Mouse (Mus musculus): ENCODE measurements around the gene Nup214.

Gene Nup214

GRCm38 (mm10) chr2:31974141-31974808 is at the start of gene Nup214:
TSS of gene Nup214 (plus strand) at chr2:31974436.
- peak; percentile 100 for DNase-seq

- peak; percentile 77 to 83 for DNase-seq
Observed at GRCm38 (mm10) chr2:31924811-31925210, 49.4 kb upstream of the Nup214 start.

- DNase-seq, result no peak
Observed at GRCm38 (mm10) chr2:31925936-31926335, 48.3 kb upstream of the Nup214 start.

DNA sequence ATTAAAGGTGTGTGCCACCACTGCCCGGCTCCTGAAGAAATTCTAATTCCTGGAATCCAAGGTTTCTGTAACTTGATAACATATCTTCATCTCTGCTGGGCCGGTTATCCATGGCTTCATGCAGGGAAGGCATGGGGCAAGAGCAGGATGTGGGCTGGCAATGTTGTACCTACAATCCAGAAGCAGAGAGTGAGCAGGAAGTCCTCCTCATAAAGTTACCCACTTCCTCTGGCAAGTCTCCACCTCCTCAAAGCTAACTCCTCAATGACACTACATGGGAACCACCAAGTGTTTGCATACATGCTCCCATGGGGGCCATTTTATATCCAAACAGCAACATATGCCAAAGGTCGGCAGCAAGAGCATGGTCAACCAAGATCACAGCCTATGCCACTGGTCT is 44.6 kb upstream of the Nup214 start:
- no peak for DNase-seq

GRCm38 (mm10) chr2:31934551-31934950 is 39.7 kb upstream of the Nup214 start:
- no peak for DNase-seq

GRCm38 (mm10) chr2:31935054-31935453 is 39.2 kb upstream of the Nup214 start:
- DNase-seq, result no peak

- DNase-seq, result no peak
Observed at GRCm38 (mm10) chr2:31938298-31938697, 35.9 kb upstream of the Nup214 start.

- no peak for DNase-seq
Observed at GRCm38 (mm10) chr2:31943011-31943410, 31.2 kb upstream of the Nup214 start.

- DNase-seq, result no peak
Observed at GRCm38 (mm10) chr2:31945580-31945979, 28.7 kb upstream of the Nup214 start.

DNA sequence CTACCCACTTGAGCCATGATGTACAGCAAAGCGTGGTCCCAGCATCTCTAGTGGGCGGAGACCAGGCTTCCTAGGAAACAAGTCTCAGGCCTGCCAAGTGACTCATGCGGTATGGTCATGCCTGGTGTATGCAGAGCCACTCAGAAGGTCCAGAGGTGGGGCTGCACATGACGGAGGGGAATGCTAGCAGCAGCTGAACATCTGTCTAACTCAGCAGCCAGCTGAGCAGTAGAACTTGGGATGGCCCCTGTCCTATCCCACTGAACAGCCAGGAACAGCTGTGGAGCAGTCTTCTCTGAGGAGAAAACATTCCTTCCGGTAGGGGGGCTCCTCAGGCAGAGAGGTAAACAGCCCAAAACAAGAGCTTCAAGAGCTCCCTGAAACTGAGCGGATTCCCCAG is 25.8 kb upstream of the Nup214 start:
- DNase-seq, result no peak

- no peak for DNase-seq
Observed at GRCm38 (mm10) chr2:31948801-31949200, 25.4 kb upstream of the Nup214 start.

DNA sequence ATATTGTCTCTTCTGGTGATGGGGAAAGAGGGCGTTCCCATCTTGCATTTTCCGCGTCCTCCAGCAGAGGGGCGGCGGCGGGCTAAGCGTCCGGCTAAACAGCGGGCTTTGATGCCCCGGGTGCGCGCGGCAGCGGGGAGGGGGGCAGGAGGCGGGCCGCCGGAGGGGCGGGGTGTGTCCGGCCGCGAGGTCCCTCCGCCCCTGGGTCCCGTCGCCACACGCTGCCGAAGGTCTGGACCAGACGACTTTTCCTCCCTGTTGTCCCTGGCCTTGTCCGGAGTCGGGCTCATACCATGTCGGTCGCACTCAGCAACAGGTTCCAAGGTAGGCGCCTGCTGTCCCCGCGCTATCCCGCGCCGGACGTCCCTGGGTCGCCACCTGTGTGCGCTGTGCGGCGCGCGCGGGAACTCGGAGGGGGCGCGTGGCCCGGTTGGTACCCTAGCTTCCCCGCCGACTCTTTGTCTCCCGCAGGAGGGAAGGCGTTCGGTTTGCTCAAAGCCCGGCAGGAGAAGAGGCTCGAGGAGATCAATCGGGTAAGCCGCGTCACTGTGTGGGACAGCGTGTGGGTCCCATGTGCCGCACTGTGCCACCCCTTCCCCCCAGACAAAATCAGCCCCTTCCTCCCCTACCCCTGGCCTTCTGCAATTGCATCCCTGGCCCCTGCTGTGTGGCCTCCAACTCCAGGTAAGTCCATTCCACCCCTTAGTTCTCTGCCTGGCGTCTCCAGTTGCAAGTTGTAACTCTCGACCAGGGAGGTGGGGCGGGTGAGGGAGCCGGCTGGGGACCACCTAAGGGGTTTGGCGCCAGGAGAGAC is 24.0 kb upstream of the Nup214 start, which contains the start of gene Aif1l:
TSS of gene Aif1l (plus strand) at position 82 of the 814 bp plus-strand sequence.
- DNase-seq, result peak; percentile 88 to 92

- no peak for DNase-seq
Observed at GRCm38 (mm10) chr2:31950966-31951365, 23.3 kb upstream of the Nup214 start.

DNA sequence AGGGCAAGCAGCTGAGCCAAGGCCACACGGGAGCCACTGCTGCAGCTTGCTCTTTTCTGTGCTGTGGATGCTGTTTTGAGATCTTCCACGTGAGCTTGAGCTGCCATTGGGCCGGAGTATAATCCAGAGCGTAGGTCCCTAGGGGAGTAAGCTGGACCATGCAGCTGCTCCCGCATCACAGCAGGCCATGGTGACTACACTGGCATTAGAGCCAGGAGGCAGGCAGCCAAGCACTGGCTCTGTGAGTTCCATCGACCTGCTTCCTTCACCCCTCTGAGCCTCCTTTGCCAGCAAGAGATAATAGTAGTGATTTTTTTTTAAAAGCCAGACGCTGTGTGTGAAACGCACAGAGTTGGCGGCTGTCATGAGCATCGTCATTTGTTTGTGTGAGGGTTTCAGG is 22.0 kb upstream of the Nup214 start:
- DNase-seq, result no peak

DNA sequence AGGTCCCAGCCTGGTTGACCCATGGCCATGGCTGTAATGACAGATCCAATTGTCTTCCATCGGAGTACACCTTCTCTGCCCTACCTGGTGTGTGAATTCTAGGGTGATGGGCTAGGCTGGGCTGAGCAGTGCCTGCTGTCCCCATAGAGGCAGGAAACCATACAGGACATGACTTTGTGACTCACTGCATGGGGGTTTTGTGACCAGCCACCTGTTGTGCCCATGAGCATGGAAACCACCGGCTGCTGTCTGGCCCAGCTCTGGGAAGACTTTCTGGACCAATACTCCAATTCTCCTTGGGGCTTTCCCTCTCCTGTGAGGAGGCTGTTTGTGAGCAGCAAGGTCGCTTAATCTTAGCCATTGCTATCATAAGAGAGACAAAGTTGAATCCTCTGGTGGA is 21.5 kb upstream of the Nup214 start:
- DNase-seq, result no peak

DNA sequence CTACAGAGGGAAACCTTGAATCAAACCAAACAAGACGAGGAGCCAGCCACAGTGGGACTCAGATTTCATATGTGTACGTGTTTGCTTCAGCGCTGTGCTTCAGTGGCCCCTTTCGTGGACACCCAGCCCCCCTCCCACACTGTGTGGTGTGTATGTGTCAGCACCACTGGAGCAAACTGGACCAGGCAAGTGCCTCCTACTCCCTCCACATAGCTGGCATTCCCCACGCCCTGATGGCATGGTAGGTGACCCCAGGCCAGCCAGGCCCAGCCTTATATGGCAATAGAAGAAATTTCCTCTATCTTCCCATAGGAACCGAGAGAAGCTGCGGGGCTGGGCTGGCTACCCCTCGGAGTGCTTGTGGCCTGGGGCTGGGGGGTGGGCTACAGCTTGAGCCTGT is 20.5 kb upstream of the Nup214 start:
- DNase-seq, result peak; percentile 67 to 80

- DNase-seq, result peak; percentile 40 to 66
Observed at GRCm38 (mm10) chr2:31954779-31955181, 19.5 kb upstream of the Nup214 start.

GRCm38 (mm10) chr2:31955686-31956085 is 18.6 kb upstream of the Nup214 start:
- DNase-seq, result no peak

GRCm38 (mm10) chr2:31957211-31957610 is 17.0 kb upstream of the Nup214 start:
- no peak for DNase-seq

DNA sequence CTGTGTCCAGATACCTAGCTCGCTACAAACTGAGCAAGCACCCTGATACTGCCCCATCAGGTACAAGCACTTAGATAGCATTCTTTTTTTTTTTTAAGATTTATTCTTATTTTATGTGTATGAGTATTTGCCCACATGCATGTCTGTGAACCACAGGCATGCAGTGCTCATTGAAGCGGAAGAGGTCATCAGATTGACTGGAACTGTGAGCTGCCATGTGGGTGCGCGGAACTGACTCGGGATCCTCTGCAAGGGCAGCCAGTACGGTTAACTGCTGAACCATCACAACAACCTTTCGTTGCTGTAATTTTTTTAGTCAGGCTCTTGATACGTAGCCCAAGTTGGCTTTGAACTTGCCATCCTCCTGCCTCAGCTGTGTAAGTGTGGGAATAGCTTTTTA is 13.2 kb upstream of the Nup214 start:
- no peak for DNase-seq

GRCm38 (mm10) chr2:31961791-31962222 is 12.4 kb upstream of the Nup214 start:
- peak in 1 of 2 experiments; percentile 53 for DNase-seq

GRCm38 (mm10) chr2:31962501-31963224 is 11.6 kb upstream of the Nup214 start:
- peak in 1 of 2 experiments; percentile 58 for DNase-seq

DNA sequence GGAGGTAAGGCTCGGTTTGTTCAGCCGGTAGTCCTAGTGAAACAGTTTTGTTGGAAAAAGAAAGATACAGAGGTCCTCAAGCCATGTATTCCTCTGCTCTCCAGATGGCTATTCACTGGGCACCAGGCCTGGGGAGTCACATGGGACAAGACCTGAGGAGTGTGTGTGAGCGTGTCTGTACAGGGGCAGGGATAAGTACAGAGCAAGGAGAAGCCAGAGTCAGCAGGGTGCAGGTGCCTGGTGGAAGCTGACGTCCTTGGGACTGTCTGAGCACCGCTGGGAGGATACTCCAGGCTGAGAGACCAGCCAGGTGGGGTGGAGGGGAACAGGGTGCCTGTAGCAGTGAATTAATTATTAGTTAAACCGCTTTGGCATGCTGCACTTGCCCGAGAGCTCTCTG is 10.7 kb upstream of the Nup214 start:
- DNase-seq, result peak; percentile 50 to 72
